Mouse (Mus musculus) lung, embryonic 14.5 days (tissue): Measurements from ENCODE around the gene Tspan2. TPM values are rescaled to one million over a fixed set of nuclear protein-coding genes. Genes with fewer than 3 reads are reported as not detected.

ENCODE experiments used
- ATAC-seq: fragments of 200-750 bp; cut with Nextera tagmentation; 2 replicates; pipeline ENCODE4 v1.8.0; 2017; ENCODE audit warnings: mild to moderate bottlenecking, moderate TSS enrichment, moderate library complexity; ENCODE audit not compliant: insufficient read depth
- DNase-seq: peaks from one replicate; pipeline ENCODE4 v3.0.0-alpha.2; 2015
- H3K27ac ChIP-seq: fragments of 300-500 bp; sonication (generic); 2 replicates; pipeline ENCODE4 v1.5.1; 2014; ENCODE audit warnings: low read depth, mild to moderate bottlenecking, moderate library complexity
- H3K27me3 ChIP-seq: fragments of 300-500 bp; sonication (generic); 2 replicates; pipeline ENCODE4 v1.6.1; 2014; ENCODE audit warnings: low read length, control low read depth; ENCODE audit not compliant: insufficient read depth
- H3K36me3 ChIP-seq: fragments of 300-500 bp; sonication (generic); 2 replicates; pipeline ENCODE4 v1.6.1; 2014; ENCODE audit warnings: control low read depth; ENCODE audit not compliant: insufficient read depth
- H3K4me1 ChIP-seq: fragments of 300-500 bp; sonication (generic); 2 replicates; pipeline ENCODE4 v1.6.1; 2014; ENCODE audit warnings: antibody characterized with exemption, control low read depth; ENCODE audit not compliant: insufficient read depth
- H3K4me2 ChIP-seq: fragments of 300-500 bp; sonication (generic); 2 replicates; pipeline ENCODE4 v1.6.1; 2014; ENCODE audit warnings: mild to moderate bottlenecking
- H3K4me3 ChIP-seq: fragments of 300-500 bp; sonication (generic); 2 replicates; pipeline ENCODE4 v1.5.1; 2014; ENCODE audit warnings: low read depth, low read length
- H3K9ac ChIP-seq: fragments of 300-500 bp; sonication (generic); 2 replicates; pipeline ENCODE4 v1.6.1; 2014
- H3K9me3 ChIP-seq: fragments of 300-500 bp; sonication (generic); 2 replicates; pipeline ENCODE4 v1.6.1; 2016; ENCODE audit warnings: low read depth, low read length, control low read depth
- CTCF ChIP-seq: IDR thresholded peaks from 2 replicates; pipeline ENCODE4 v1.5.1; 2016; ENCODE audit warnings: antibody characterized with exemption, low read depth
- WGBS: fragments of 180-500 bp; shearing (Covaris S2); extraction: QIAGEN DNeasy Blood & Tissue Kit; methylation state at CpG from one replicate; pipeline ENCODE4 v1.1.7; 2014; 5-methylcytosine and 5-hydroxymethylcytosine counted together
- polyA plus RNA-seq: library from polyadenylated mRNA; unstranded; fragments of >200 nt; fragmentation: Nextera tagmentation; extraction: Ambion mirVana; gene quantifications from 2 replicates; pipeline ENCODE4 v1.2.1, GENCODE M21; 2014

Tspan2 gene
- 14.5 and 16.2 TPM in 2 replicates for polyA plus RNA-seq

DNA sequence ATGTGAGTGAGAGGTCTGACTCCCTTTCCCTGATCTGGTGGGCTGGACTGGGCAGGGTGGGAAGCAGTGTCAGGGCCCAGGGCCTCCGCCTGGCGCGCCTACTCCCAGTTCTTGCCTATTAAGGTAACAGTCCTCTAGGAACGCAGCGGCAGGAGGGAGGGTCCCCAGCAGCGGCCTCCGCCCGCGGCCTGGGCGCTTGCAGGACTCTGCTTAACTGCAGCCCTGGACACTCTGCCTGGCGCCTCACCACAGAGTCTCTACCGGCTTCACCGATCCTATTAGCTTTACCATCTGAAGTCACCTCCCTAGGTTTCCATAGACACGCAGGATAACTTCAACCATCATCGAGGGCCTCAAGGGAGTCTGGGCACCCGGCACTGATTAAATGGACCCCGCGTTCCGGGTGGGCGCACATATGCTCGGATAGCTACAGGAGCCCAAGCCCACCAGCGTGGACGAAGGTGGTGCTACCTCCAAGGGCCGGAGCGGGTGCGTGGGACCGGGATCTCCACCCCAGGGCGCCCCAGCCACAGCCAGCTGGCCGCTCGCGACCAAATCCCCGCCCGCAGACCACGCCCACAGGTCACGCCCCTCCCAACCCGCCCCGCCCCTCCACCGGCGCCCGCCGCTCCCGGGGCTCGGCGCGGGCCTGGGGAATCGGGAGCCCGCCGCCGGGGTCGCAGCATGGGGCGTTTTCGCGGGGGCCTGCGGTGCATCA lies at the start of gene Tspan2:
Tspan2 (plus strand) TSS at position 217 of the 718 bp plus-strand sequence.
- Histone ChIP-seq H3K36me3 (no peaks in the 10 kb centered on the region), H3K4me2 (peak within 1 kb of the TSS; percentile 91), H3K9me3 (no peaks in the 10 kb centered on the region), H3K4me1 (peaks cover 8% of the 10 kb centered on the region; the same call in 1 of the 2 replicates), H3K9ac (peak within 1 kb of the TSS; percentile 60), H3K27me3 (no peaks in the 10 kb centered on the region), H3K4me3 (peak within 1 kb of the TSS; percentile 65), H3K27ac (peak within 1 kb of the TSS; percentile 82)
- no peak for TF ChIP-seq CTCF
- DNase-seq (peak; percentile 67), ATAC-seq (peak; percentile 81)
- under 1% methylated on average over 50 of the region's 54 CpGs for WGBS

DNA sequence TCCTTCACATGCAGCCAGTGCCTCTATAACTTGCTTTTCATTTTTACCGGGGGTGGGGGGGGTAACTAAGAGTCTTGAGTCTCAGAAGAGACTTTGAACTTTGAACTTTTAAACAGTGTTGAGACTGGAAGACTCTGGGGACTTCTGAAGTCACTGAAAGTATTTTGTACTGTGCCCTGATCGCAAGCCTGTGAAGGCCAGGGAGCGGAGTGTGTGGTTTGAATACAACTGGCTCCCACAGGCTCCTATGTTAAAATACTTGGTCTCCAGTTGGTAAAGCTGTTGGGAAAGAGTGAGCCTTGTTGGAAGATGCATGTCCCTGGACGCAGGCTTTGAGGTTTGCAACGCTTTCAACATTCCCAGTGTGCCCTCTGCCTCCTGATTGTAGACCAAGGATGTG lies 47.5 kb upstream of the Tspan2 start:
- ATAC-seq = no peak
- Histone ChIP-seq H3K4me3 (no peak overlapping the region), H3K4me1 (peaks cover 6% of the 10 kb centered on the region; the same call in 1 of the 2 replicates), H3K27ac (no peak overlapping the region), H3K36me3 (no peaks in the 10 kb centered on the region), H3K27me3 (no peaks in the 10 kb centered on the region), H3K4me2 (no peak overlapping the region), H3K9ac (no peak overlapping the region), H3K9me3 (no peaks in the 10 kb centered on the region)
- WGBS = 79% methylated on average over 5 of the region's 5 CpGs
- no peak for DNase-seq
- no peak for TF ChIP-seq CTCF

DNA sequence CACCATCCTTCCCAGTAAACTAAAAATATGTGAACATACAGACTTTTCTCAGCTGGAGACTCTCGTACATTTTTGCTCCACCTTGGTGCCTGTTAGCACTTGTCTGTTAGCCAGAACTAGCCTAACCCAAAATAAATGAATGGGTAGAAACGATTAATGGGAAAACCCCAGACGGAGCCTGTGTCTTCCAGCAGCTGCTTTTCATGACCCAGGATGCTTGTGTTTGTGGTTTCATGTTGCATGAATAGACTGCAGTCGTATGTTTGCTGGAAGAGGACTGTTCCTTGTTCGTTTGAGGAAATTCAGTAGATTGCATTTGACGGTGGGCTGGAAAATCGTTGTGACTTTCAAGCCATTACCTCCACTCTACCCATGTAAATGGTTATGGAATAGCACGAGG lies 46.5 kb upstream of the Tspan2 start:
- Histone ChIP-seq H3K27ac (no peak overlapping the region), H3K36me3 (no peaks in the 10 kb centered on the region), H3K4me1 (peaks cover 6% of the 10 kb centered on the region; the same call in 1 of the 2 replicates), H3K9me3 (no peaks in the 10 kb centered on the region), H3K27me3 (no peaks in the 10 kb centered on the region), H3K9ac (no peak overlapping the region), H3K4me2 (no peak overlapping the region), H3K4me3 (no peak overlapping the region)
- WGBS = 55% methylated on average over 8 of the region's 8 CpGs
- no peak for ATAC-seq
- TF ChIP-seq CTCF = no peak
- no peak for DNase-seq

DNA sequence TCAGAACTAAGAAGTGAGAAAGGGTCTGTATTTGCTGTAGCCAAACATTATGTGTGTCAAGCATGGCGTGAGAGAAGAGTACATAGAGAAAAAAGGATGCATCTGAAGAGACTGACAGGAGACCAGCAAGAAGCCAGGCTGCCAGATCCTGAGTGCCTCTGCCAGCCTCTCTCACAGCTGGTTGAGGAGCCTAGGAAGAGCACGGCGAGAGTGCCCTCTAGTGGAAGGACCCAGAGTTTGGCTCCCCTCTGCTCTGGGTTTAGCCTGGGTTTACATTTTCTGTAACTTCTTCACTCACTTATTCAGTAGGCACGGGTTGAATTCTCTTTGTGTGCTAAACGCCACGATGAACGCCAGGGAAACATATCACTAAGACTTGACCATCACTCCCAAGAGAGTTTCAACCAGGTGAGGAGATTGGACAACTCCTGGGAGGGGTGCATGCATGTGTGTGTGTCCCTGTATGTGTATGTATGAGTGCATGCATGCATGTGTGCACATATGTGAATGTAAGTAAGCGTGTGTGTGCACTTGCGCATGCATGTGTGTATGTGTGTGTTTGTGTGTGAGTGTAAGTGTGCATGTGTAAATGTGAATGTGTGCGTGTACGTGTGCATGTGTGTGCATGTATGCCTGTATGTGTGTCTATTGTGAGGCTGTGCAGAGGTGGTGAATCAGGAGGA lies 42.4 kb upstream of the Tspan2 start:
- peaks cover 6% of the 10 kb centered on the region; the same call in 1 of the 2 replicates for H3K4me1 ChIP-seq
- no peaks in the 10 kb centered on the region for H3K9me3 ChIP-seq
- no peak overlapping the region for H3K4me3 ChIP-seq
- 38% methylated on average over 11 of the region's 11 CpGs for WGBS
- H3K36me3 ChIP-seq = no peaks in the 10 kb centered on the region
- ATAC-seq = peak; percentile 83
- peak; percentile 93 for TF ChIP-seq CTCF
- H3K4me2 ChIP-seq = no peak overlapping the region
- no peaks in the 10 kb centered on the region for H3K27me3 ChIP-seq
- no peak overlapping the region for H3K9ac ChIP-seq
- peak; percentile 95 for DNase-seq
- H3K27ac ChIP-seq = no peak overlapping the region

DNA sequence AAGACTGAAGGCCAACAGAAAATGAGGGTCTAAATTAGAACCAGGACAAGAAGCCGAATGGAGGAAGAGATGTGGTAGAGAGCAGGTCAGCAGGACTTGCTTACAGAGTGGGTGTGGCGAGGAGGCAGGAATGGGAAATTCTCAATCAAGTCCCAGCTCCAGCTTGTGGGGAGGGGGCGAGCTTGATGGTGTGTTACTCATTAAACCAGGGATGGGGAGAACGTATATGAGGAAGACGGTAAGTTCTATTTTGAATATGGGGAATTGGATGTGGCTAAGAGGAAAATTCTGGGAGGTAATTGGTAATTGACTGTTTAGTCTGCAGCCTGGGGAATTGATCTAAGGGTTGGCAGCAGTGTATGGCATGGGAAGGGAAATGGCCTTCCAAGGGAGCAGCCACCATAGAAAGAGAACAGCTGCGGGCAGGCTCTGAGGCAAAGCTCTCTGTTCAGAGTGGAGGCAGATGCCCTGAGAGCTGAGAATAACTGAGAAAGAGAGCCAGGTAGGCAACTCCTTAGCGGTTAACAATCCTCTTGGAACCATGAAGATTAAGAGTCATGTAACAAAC lies 41.5 kb upstream of the Tspan2 start:
- Histone ChIP-seq H3K4me1 (peaks cover 6% of the 10 kb centered on the region; the same call in 1 of the 2 replicates), H3K4me2 (no peak overlapping the region), H3K4me3 (no peak overlapping the region), H3K36me3 (no peaks in the 10 kb centered on the region), H3K9me3 (no peaks in the 10 kb centered on the region), H3K27ac (no peak overlapping the region), H3K9ac (no peak overlapping the region), H3K27me3 (no peaks in the 10 kb centered on the region)
- no peak for TF ChIP-seq CTCF
- DNase-seq (no peak), ATAC-seq (no peak)
- WGBS = 71% methylated on average over 7 of the region's 7 CpGs

DNA sequence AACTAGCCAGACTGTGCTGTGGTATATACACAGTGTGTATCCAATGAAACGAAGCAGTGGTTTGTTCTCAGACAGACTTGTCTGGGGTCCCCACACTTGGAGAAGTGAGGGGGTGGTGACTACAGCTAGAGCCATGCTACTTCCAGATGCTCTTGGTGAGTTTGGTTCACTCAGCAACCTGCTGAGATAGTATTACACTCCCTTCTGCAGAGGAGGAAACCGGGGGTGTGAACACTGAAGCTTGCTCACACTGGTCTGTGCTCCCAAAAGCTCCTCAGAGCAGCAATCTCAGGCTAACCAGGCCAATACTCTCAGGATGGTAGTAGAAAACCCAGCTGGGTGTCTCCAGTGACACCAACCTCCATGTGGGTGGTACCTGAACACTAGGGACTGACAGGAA lies 36.2 kb upstream of the Tspan2 start:
- Histone ChIP-seq H3K9me3 (no peaks in the 10 kb centered on the region), H3K4me3 (no peak overlapping the region), H3K36me3 (no peaks in the 10 kb centered on the region), H3K27me3 (no peaks in the 10 kb centered on the region), H3K4me2 (no peak overlapping the region), H3K9ac (no peak overlapping the region), H3K27ac (no peak overlapping the region), H3K4me1 (no peaks in the 10 kb centered on the region)
- DNase-seq (no peak), ATAC-seq (no peak)
- WGBS = 55% methylated on average over 2 of the region's 2 CpGs
- TF ChIP-seq CTCF = no peak

DNA sequence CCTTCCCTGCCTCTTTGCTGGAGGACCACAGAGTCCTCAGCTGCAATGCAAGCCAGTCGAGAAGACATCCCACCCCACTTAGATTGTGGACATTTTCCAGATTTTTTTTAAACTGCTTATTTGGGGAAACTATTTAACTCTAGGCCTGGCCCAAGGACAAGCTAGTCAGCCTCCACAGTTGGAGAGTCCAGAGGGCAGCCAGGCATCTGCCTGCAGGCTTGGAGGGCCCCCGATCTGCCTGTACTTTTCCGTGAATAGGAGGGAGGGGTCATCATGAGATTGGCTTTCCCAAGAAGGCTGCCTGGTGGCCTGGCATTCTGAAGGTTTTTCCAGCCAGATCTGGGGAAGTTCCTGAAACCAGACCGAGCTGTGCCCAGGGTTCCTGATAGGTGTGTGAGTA lies 33.0 kb upstream of the Tspan2 start:
- H3K9me3 ChIP-seq = no peaks in the 10 kb centered on the region
- H3K27me3 ChIP-seq = no peaks in the 10 kb centered on the region
- no peak overlapping the region for H3K9ac ChIP-seq
- H3K4me1 ChIP-seq = no peaks in the 10 kb centered on the region
- peak; percentile 17 for DNase-seq
- WGBS = 69% methylated on average over 4 of the region's 4 CpGs
- H3K36me3 ChIP-seq = no peaks in the 10 kb centered on the region
- no peak for TF ChIP-seq CTCF
- H3K4me2 ChIP-seq = no peak overlapping the region
- ATAC-seq = no peak
- H3K27ac ChIP-seq = no peak overlapping the region
- no peak overlapping the region for H3K4me3 ChIP-seq
